Mouse (Mus musculus) layer of hippocampus, adult 18-20 months (tissue): ENCODE results near the gene Disp1. TPM values are rescaled to one million over a fixed set of nuclear protein-coding genes. Genes with fewer than 3 reads are reported as not detected.
A peak's percentile ranks its signal among the peaks of the same experiment; 100 is the strongest.

ENCODE experiments used
- DNase-seq, 2 experiments: peaks; one replicate each; pipeline ENCODE4 v3.0.0; 2022; ENCODE audit warnings: low spot score in 2 of 2
- total RNA-seq, 2 experiments: library from RNA; stranded (reverse); gene quantifications; 2 replicates each; pipeline ENCODE4 v1.2.3; 2021

Gene Disp1
- total RNA-seq, 2 experiments from 2014 or later, result 4.8 to 5.5 TPM

- no peak for DNase-seq
These were observed 83.2 kb downstream of the Disp1 start for GRCm38 (mm10) chr1:183138088-183138487.

DNA sequence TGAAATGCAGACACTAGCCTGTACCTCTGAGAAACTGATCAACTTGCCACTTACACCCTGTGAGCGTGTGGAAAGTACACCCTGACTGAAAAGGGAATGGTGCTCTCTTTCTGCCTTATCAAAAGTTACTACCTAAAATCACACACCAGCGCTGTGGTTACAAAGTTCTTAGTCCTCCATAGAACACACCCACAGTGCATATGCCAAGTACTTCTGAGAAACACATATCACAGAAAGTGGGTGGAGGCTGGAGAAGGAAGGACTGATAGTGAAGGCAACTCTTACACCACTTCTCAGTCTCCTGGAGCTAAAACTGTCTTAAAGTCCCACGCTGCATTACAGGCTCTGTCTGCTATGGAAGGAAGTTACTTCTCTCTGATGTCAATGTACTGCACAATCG lies 86.9 kb downstream of the Disp1 start:
- no peak for DNase-seq

DNA sequence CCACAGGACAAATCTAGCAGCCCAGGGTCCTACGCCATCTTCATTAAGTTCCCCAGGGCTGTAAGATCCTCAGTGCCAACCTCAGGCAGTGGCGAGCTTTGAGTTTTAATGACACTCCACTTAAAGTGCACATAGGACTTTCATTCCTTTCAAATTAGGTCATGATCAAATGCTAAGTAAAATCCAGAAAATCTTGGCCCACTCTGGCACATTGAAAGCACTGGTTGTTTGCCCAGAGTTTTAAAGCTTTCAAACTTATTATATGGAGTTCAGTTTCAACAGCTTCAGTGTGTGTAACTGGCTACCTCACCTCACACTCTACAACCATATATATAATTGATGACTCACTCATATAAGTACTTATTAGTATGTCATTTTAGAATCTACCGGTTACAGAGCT lies 87.9 kb downstream of the Disp1 start:
- no peak for DNase-seq

- no peak for DNase-seq
These were observed 94.1 kb downstream of the Disp1 start for GRCm38 (mm10) chr1:183127246-183127645.

DNA sequence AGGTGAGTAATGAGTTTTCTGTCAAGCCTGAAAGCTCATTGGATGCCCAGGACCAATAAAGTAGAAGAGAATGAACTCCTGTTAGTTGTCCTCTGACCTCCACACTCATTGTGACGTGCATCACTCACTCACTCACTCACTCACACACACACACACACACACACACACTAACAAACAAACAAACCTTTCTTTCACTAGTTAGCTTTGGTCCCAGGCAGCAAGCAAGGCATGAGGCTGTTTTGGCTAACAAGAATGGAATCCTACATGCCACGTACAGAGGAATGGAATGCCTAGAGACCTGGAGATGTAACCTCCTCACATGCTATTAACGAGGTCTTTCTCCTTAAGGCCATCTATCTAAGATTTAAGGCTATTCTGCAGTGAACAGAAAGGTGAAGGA lies 97.6 kb downstream of the Disp1 start:
- DNase-seq, result no peak

DNA sequence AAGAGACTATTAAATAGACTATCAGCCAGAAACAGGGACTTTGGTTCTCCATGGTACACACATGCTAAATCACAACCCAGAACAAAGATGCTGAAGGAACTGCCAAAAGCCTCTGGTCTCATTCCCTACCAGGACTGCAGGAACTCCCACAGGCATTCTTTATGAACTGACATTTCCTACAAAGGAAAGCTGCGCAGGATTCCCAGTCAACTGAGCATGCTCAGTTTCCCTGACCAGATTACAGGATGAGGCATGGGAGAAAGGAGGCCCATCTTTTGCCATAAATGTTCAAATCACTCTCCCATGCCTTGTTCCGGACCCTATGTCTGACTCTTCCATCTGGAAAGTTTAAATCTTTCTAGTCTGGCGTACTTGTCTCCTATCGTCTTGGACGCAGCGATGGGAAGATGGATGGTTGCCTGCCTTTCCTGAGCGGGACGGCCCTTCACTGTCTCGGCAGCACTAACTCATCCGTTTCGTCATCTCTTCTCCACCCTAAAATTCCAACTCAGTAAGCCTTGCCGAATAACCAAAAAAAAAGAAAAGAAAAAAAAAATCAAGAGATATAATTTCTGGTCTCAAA lies 100.9 kb downstream of the Disp1 start:
- no peak for DNase-seq

DNA sequence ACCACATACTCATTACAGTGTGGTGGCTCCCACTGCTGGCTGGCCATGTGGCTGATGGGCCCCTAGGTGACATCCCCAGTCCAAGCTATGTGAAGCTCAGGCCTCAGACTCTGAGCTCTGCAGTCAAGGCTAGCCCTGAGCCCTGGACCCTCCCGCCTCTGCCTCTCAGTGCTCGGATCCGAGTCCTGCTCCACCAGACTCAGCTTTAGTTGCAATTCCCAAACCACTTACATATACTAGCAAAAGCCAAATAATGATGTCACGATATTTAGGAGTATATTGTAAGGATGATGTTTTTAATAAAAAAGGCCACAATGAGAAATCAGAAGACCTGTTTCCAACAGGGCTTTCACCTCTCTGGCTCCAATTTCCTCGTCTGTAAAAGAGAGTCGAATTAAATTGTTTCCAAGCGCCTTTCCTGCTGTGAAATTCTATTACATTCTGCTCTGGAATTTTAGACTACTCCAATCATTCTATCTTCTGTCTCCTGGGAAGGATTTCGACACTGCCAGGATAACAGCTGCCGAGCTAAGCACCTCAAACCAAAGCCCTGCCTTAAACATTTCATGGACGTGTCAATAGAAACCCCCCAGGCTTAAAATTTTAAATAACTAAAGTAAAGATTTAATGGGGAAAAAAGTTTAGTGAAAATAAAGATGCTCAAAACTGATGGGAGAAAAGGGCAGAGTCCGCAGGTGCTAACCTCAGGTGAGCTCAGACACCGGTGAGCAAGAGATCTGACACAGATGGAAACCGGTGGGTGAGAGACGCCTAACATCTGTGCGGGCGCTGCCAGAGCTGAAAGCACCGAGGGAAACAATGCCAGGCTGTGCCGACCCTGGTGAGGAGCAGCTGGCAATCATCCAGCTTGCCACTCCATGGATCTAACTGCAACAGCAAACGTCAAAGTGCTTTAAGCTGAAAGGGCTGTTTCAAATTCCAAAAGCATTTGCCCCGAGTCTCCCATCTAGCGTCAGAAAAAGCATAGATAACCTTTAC lies 103.2 kb downstream of the Disp1 start:
- DNase-seq, result no peak

DNA sequence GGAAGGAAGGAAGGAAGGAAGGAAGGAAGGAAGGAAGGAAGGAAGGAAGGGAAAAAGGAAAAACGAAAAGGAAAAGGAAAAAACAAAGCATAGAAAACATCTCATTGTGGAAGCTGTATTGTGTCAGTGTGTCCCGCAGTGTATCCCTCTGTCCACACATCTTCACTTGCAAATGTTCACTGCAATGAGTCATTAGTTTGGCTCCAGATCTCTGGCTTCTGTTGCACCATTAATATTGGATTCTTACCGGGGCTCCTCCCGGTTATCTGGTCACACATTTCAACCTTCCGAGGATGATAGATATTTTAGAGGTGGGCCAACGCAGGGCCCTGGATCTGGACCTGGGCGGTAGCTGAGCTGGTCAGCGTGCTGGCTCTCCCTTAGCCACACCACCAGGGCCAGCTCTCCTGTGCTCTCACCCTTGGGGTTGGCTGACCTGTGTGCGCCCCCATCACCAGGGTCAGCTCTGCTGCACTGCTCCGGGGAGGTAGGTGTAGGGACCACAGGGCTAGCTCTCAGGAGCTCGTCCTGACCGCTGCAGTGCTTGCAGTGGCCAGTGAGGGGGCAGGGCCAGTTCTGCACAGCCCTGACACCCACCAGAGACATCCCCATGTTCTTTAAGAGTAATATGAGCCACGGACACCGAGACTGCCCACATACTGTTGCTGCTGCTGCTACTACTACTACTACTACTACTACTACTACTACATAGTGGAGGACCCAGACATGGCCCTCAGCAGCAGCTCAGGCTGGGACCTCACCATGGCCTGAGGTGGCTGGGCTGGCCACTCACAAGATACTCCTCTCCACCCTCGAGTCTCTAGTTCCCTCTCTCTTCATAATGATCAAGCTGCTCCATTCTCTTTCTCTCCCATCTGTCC lies 104.1 kb downstream of the Disp1 start:
- no peak for DNase-seq

GRCm38 (mm10) chr1:183116441-183116840 lies 104.9 kb downstream of the Disp1 start:
- DNase-seq, result no peak

DNA sequence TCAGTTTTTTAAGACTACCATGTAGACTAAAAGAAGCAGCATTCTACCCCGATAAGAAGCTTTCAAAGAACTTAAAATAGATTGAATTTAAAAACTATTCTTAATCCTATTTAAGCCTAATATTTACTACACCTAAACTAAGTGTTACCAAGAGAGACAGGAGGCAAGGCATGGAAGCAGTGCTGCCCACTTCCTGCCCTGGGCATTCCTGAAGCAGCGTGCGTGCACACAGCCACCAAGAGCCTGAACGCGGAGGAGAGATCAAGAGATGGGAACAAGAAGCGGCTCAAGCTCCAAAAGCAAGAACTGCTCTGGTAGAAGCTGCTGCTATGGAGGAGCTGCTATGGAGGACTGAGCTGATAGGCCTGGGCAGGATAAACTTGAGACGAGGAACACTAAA lies 106.2 kb downstream of the Disp1 start:
- no peak for DNase-seq

- DNase-seq, result peak in 1 of 2 experiments; percentile 15
These were observed 106.8 kb downstream of the Disp1 start for GRCm38 (mm10) chr1:183114554-183114953.

DNA sequence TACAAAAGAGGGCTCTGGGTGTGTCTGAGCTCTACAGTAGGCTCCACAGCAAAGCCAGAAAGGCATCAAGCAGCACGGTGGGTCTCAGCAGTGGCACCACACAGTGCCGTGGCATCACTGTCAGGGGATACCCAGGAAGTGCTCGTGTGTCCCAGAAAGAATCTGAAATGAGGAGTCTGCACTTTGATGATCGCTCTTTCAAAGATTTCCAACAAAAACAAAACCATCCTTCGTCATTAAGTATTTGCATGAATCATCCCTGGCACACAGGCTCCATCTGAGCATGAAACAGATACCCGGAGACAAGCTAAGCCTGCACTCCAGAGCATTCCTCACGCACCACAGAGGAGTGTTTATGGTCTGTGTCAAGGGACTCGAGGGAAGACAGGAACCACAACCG lies 107.8 kb downstream of the Disp1 start:
- DNase-seq, result peak; percentile 18 to 38

GRCm38 (mm10) chr1:183107476-183107875 lies 113.8 kb downstream of the Disp1 start:
- no peak for DNase-seq

- no peak for DNase-seq
These were observed 116.6 kb downstream of the Disp1 start for GRCm38 (mm10) chr1:183104696-183105095.

- DNase-seq, result no peak
These were observed 118.5 kb downstream of the Disp1 start for GRCm38 (mm10) chr1:183102775-183103174.

DNA sequence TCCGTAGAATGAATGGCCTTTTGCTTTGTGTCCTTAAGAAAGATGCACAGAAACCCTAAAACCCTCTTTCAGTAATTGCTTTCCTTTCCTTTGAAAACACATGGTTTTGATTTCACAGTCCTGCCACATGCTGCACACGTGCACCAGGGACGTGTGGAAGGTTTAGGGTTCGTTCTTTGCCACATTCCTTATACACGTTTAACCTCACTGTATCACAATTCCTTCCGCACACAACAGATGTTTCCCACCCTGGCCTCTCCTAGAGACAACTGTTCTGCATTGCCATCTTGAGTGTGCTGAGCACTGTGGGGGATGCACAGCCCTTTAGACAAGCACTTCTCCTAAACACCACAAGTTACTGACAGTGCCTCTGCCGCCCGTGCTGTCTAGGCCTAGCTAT lies 119.2 kb downstream of the Disp1 start:
- DNase-seq, result no peak

- DNase-seq, result no peak
These were observed 120.0 kb downstream of the Disp1 start for GRCm38 (mm10) chr1:183101371-183101770.

GRCm38 (mm10) chr1:183100245-183100644 lies 121.1 kb downstream of the Disp1 start:
- DNase-seq, result no peak

DNA sequence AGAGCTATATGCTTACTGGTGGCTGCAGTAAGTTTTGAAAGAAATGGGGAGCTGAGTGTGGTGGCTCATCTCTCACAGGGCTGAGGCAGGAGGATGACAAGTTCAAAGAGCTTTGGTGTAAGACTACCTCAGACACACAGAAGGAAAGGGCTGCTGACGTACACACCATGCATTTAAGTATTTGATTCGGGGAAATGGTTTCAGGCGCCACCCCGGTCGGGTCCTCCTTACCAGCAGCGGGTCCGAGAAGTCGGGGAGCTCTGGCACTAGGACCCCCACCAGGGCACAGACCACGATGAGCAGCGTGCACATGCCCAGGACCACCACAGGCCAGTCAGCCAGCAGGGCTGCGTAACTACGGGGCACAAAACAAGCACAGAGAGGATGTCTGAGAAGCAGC lies 121.6 kb downstream of the Disp1 start:
- no peak for DNase-seq

DNA sequence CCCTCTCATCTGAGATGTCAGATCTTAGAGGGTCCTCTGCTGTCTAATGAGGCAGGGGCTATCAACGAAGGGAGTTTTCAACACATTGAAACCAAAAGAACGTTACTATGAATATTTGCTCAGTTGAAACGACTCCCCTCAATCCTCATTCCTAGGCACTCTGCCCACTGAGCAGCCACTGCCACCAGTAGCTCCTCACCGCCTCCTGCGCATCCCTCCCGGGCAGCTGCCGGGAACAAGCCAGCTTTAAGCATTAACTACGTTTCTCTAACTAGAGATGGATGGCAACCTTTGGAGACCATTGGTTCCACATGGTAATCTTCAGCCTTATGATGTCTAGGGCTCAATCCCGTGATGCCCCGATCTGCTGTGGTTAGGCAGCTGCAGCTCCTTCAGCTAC lies 123.7 kb downstream of the Disp1 start:
- no peak for DNase-seq

DNA sequence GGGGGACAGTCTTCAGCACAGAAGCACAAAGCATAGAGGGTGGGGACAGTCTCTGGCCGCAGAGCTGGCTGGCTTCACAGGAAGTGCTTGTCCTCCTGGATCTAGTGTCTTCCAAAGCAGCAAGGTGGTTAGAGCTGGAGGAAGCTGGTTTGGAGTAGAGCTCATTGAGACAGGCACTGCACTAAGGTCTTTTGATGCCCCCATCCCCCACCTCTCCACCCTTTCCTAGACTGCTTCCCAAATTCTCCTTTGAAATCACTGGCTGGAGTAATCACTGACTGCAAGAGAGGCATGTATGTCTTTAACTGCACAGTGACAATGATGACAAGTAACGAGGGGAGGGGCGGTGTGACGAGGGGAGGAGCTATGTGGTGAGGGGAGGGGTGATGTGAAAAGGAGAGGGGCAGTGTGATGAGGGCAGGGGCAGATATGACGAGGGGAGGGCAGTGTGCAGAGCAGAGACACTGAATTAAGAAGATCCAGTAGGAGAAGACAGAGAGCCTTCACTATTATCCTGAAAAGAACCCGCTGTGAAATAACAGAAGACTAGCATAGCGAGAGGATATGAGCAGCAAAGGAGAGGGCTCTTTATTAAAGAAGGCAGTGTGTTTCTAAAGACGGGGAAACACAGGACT lies 125.8 kb downstream of the Disp1 start:
- DNase-seq, result no peak
